Mouse (Mus musculus): ENCODE measurements around the gene Mmp1b. TPM values are rescaled to one million over a fixed set of nuclear protein-coding genes. Genes with fewer than 3 reads are reported as not detected.
"Not testable (repeated sequence)": the region's sequence is repeated elsewhere in the genome, so short reads cannot be mapped to it uniquely, and the experiment has no call there.

Mmp1b gene
- total RNA-seq (2017), result not detected in 2 replicates

DNA sequence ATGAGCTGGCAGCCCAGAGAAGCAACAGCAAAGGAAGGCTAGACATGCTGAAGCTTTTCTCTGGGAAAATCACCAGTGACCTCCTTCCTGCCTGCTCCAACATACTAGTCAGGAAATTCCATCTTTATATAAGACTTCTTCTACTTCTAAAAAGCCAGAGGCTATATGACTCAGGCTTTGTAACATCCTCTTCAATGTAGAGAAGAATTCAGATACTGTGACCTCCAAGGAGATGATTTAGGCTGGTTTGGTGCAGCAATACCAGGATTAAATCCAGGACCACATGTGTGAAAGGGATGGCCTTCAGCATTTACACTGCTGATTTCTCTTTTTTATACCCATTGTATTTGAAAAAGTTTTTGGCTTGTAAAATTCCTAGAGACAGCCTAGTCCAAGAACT lies at the start of gene Mmp1b:
Mmp1b (minus strand) TSS at position 101 of the 400 bp plus-strand sequence.
- no peak for ATAC-seq (ENCODE audit: extremely low read depth, insufficient number of reproducible peaks, low FRiP score, poor library complexity, severe bottlenecking)

DNA sequence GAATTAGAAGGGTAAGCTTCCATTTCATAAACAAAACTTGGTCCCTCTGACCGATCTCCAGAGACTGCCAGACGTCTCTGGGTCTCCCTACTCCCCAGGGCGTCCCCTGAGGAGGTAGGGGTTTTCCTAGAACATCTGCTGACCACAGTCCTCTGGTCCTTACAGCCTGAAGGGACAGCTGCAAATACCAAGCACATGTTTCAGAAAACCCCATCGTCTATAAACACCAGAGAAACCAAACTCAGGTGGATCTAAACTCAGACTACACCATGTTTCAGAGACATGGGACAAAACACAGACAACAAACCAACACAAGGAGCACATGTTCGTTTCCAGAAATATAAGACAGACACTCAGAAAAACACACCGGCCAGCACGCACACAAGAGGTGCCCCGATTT lies 8.7 kb upstream of the Mmp1b start:
- ATAC-seq (ENCODE audit: extremely low read depth, insufficient number of reproducible peaks, low FRiP score, poor library complexity, severe bottlenecking), result not testable (repeated sequence)

DNA sequence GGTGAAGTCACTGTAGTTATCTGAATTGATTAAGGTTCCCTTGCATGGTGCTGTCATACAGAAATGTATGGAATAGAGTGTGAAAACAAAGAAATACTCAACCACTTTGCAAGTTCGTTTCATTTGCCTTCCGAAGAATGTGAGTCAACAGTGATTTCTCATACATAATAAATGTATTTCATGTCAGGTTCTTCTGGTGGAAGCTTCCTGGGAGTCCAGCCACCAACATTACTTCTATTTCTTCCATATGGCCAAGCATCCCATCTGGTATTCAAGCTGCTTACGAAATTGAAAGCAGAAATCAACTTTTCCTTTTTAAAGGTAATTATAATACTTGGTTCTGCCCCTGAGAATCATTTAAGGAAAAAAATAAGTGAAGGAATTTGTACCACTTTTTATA lies 33.3 kb downstream of the Mmp1b start:
- ATAC-seq (ENCODE audit: extremely low read depth, insufficient number of reproducible peaks, low FRiP score, poor library complexity, severe bottlenecking), result no peak

DNA sequence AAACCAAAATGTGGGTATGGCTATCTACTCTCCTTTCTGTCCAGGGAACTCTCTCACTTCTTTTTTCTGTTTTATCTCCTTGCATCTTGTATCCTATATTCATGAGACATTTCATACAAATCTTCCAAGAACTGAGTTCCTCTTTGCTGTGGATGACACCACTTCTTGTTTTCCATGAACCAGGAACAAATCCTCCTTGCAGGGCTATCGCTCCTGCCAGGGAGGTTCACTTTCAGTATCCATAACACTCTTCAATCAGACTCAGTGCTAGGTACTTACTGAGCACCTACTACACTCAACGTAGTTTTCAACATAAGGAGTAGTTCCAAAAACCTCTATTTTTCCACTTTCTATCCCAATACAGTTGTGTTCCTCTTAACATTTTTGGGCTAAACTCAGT lies 42.3 kb downstream of the Mmp1b start:
- no peak for ATAC-seq (ENCODE audit: extremely low read depth, insufficient number of reproducible peaks, low FRiP score, poor library complexity, severe bottlenecking)

DNA sequence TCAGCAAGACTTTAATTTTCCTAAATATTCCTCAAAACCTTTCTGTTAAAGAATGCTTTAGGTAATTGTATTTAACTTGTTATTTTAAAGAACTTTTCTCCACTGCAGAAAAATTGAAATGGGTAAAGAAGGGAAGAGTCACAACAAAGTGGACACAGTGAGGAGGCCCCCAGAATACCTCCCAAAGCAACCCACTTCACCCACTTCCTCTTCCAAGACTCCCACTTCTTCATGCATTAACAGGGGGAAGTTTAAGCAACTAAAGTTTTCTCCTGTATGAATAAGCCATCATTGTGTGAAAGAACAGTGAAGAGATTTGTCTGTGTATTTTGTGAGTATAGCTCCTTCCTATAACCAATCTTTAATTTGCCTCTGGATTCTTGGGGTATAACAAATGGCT lies 43.7 kb downstream of the Mmp1b start, which contains the start of gene Mmp12:
Mmp12 (plus strand) TSS at position 275 of the 400 bp plus-strand sequence.
- no peak for ATAC-seq (ENCODE audit: extremely low read depth, insufficient number of reproducible peaks, low FRiP score, poor library complexity, severe bottlenecking)

DNA sequence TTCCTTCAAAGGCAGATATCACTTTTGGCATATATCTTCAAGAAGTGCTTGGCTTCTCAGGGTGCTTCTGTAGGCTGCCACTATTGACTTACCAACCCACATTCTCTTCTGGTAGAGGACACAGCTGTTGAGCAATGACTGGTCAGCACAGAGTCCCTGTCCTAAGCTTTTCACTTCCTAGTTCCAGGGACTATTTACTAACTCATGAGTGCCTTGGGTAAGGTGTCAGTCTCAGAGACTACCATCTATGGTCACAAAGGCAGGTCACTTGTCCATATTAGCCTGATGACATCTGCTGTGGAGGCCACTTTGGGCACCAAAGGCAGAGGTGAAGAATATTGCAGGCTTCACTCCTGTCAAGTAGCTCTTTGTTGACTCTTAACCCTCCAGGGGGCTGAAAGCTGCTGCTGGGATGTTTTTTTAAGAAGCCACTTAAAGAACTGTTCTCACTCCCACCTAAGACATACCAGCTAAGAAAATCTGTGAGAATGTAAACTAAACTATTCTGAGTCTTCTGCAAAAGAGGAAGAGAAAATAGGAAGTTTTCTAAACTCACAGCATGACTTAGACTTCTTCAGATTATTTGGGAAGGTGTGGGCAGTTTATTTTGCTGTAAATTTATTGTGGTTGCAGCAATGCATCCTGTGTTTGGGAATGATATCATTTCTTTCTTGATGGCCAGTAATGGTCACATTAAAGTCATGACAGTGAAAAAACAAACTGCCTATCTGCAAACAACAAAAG lies 50.9 kb downstream of the Mmp1b start:
- peak; percentile 91 for ATAC-seq (ENCODE audit: extremely low read depth, insufficient number of reproducible peaks, low FRiP score, poor library complexity, severe bottlenecking)

DNA sequence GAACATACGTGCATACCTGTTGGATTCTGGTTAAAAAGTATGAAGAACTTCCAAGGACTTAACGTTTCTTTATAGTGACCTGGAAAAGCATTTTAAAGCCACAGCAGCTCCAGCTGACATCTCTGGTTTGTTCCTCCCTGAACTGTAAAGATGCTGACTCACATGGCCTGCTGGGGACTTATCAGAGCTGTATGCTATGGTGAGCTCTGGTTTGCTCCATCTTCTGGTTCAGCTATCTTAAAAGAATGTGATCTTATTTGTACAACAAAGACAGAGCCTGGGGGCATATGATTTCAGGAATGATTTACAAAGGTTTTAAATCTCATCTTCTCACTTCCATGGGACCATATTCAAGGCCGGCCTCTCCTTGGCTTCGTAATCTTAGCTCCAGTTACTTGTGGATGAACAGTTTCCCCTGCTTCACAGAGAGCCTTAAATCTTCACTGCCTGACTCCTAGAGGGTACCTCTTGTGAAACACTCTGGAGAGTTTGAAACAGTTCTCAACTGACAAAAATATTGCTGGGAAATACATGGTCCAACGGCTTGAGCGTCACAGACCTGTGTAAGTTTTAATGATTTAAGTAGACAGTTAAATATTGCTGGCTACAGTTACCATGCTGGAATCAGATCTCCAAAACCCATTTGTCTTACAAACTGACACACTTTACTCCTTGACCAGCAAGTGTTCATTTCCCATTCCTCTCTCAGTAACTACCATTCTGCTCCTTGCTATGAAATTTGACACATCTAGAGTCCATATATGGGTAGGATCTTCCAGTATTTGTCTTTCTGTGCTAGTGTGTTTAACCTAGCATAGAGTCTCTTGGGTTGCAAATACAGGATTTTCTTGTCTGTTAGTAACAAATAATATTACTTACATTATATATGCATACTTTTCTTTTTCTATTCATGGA lies 51.8 kb downstream of the Mmp1b start:
- no peak for ATAC-seq (ENCODE audit: extremely low read depth, insufficient number of reproducible peaks, low FRiP score, poor library complexity, severe bottlenecking)

DNA sequence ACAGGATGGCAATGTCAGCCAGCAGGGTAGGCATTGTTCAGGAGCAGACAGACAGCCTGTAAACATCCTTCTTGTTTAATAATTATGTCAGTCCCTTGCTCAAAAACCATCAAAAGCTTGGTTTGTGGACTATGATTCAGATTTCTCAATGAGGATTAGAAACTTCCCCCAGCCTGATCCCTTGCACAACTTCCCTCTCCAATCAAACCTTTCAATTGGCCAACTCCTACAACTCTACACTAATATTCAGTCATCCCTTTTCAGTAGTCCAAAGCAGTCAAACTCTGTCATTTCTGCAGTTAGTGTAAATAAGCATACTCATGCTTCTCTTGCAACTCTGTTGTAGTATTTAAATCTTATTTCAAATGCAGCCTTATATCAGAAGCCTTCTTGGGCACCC lies 56.0 kb downstream of the Mmp1b start:
- no peak for ATAC-seq (ENCODE audit: extremely low read depth, insufficient number of reproducible peaks, low FRiP score, poor library complexity, severe bottlenecking)

Other genes with a start within 250 kb of the Mmp1b start
- 5.4 and 7.2 TPM in 2 replicates for gene Dync2h1, start 203.6 kb downstream of the Mmp1b start, total RNA-seq (2017)
- 78.9 and 91.6 TPM in 2 replicates for gene Dcun1d5, start 203.5 kb downstream of the Mmp1b start, total RNA-seq (2017)
- 0.12 TPM in 2 replicates for gene Mmp13, start 115.5 kb downstream of the Mmp1b start, total RNA-seq (2017)
- gene Mmp12, start 43.7 kb downstream of the Mmp1b start, total RNA-seq (2017), result 0.12 TPM in 1 of 2 replicates, not detected in the other
- not detected in 2 replicates for gene Mmp3, start 57.8 kb upstream of the Mmp1b start, total RNA-seq (2017)
- gene Mmp10, start 114.3 kb upstream of the Mmp1b start, total RNA-seq (2017), result not detected in 2 replicates
- 249 and 267 TPM in 2 replicates for gene Mmp8, start 170.4 kb upstream of the Mmp1b start, total RNA-seq (2017)
- 0.61 and 0.70 TPM in 2 replicates for gene Mmp27, start 183.3 kb upstream of the Mmp1b start, total RNA-seq (2017)
- gene Mmp20, start 240.2 kb upstream of the Mmp1b start, total RNA-seq (2017), result not detected in 2 replicates